Mouse (Mus musculus) right cerebral cortex, adult 2 months (tissue): ENCODE measurements at regions not wholly inside any gene's neighbourhood (a gene's known extent, or its start where the extent isn't known, plus 50 kb on each side); places are given as distances from the start of the nearest gene placed in this dataset.
A peak's percentile ranks its signal among the peaks of the same experiment; 100 is the strongest.
"Not testable (repeated sequence)": the region's sequence is repeated elsewhere in the genome, so short reads cannot be mapped to it uniquely, and the experiment has no call there.

Source experiments
- DNase-seq, 2 experiments: peaks; one replicate each; pipeline ENCODE4 v3.0.0; 2021 to 2022; ENCODE audit warnings: low spot score in 2 of 2

DNA sequence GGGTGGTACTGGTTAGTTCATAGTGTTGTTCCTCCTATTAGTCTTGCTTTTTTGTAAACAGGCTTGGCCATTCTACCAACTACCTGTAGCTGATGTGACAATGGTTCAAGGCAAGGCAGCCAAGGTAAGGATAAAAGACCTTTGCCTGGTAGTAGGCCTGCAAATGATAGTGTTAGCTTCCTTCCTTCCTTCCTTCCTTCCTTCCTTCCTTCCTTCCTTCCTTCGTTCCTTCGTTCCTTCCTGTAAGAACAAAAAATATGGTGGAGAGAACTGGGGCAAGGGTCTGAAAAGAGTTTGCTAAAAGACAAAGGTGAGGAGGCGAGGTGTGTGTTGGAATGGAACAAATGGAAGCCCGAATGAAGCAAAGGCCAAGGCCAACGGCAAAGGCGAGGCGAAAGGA, 84.8 kb upstream of the Ezh2 start:
- not testable (repeated sequence) for DNase-seq

DNA sequence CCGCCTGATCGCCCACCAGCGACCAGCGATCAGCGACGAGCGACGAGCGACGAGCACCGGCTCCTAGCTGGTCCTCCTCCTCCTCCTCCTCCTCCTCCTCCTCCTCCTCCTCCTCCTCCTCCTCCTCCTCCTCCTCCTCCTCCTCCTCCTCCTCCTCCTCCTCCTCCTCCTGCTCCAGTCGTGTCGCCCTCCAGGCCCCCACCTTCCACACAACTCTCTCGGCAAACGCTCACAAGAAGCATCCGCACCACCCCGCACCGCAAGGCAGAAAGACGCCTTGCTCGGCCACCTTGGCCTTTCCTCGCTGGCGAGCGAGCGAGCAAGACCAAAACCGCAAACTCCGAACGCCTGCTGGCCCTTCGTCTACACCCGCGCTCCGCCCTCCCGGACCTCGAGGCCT, 77.6 kb upstream of the Ezh2 start:
- peak; percentile 22 to 39 for DNase-seq

DNA sequence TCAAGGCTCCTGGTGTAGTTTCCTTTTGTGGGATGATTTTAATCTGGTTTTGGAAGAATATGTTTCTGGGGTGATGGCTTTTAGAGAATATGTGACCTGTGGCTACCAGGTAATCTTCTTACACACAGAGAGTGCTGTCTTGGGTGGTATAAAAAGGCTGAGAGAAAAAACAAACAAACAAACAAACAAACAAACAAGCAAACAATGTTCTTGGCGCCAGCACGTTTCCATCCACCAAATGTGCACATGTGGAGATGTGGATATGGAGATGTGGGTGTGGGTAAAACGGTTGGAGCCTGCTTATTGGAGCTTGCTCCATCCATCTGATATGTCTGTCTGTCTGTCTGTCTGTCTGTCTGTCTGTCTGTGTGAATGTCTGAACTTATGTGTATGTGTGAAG, 57.7 kb upstream of the Ezh2 start:
- DNase-seq, result peak; percentile 65 to 71

DNA sequence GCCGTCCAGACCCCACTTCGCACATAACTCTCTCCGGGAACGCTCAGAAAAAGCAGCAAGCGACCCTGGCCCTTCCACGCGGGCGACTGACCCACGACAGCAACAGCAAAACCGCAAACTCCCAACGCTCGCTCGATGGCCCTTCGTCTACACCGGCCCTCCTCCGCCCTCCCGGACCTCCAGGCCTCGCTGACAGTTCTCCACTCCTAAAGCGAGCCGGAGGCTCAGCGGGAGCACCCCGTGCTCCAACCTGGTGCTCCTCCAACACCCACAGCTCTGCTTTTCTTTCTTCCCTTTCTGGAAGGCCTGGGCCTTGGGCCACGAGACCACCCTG, 56.2 kb upstream of the Ezh2 start:
- DNase-seq, result not testable (repeated sequence)

DNA sequence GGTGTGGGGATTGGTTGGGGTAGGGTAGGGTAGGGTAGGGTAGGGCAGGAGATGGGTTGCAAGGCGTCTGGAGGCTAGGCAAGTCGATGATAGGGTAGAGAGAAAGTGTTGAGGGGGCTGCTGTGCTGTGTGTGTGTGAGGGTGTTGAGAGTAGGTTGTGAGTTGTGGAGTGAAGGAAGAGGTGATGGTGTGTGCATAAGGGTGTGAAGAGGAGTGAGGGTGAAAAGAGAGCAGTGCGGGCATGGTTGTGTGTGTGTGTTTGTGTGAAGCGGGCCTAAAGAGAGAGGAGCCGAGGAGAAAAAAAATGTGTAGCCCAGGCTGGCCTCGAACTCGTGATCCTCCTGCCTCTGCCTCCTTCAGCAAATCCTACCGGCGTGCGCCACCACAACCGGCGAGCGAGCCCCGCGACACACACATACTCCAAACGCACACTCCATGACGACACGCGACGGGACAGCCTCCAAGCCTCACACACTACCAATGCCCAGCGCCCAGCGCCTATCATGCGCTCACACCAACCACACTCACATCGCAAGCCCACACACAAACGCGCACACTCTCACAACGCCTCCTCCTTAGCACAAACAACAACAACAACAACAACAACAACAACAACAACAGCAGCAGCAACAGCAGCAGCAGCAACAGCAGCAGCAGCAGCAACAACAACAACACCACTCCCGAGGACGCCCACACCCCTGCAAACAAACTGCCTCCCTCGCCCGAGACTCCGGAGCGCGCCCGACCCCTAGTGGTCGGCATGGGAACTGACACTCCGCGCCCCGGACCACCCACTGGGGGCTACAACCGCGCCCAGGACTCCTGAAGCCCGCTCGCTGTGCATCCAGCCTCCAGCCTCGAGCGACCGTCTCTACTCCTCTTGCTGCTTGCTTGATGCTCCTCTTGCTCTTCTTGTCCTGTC, 55.6 kb upstream of the Ezh2 start:
- peak; percentile 100 for DNase-seq

DNA sequence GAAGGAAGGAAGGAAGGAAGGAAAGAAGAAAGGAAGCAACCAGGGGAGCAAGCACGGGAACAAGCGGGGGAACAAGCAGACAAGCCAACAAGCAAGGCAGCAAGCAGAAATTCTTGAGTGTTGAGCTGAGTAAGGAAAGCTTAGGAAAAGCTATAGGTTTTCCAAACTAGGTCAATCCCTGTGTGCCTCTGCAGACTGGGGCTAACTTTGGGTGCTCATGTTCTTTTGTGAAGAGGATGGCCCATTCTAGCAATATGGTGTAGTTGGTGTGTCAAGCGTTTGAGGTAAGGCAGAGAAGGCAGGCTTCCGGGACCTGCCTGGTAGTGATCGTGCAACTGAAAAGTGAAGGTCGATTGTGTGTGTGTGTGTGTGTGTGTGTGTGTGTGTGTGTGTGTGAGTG, 54.8 kb upstream of the Ezh2 start:
- peak; percentile 13 to 23 for DNase-seq

DNA sequence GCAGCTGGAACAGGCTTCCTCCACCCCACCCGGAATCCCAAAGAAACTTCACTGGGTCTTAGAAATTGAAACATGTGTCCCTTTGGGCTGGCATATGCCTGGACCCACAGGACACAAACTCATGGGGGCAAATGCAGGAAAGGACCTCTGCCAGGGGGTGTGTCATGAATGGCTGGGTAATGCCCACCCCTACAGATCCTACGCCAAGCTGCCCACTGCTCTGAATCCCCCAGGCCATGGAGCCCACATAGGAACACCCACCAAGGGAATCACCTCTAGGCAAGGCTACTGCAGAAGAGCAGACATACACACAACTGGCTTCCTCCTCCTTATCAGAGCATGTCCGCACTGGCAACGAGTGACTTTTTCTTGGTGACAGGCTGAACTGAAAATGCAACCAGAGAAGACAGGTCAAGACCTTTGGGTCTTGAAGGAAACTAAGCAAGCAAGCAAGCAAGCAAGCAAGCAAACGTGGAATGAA, 54.4 kb upstream of the Ezh2 start:
- DNase-seq, result peak; percentile 13 to 16

DNA sequence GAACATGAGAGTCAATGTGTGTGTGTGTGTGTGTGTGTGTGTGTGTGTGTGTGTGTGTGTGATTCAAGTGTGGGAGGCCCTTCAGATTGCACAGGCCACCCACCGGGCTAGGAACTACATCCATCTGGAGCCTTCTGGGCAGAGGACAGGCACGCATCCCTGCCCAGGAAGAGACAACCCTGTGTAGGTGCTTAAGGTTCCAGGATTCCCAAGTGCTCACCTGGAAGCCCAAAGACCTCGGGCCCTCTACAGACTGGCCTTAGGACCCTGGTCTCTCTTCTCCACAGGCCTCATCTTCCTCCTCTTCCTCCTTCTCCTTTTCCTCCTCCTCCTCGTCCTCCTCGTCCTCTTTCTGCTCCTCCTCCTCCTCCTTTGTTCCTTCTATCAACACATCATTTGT, 53.8 kb upstream of the Ezh2 start:
- DNase-seq, result peak; percentile 4 to 7

DNA sequence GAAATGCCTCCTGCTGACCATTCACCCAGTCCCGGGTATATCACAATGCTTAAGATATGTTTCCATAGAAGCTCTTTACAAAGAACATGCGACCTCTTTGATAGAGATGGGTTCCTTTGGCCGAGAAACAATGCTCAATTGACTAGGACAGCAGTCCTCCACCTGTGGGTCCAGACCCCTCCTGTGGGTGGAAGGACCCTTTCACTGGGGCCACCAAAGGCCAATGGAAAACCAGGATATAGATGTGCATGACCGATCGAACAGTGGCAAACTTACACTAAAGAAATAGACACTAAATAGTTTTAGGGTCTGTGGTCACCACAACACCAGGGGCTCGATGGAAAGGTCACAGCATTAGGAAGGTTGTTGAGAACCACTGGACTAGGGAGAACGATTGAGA, 53.2 kb upstream of the Ezh2 start:
- DNase-seq, result peak in 1 of 2 experiments; percentile 2

DNA sequence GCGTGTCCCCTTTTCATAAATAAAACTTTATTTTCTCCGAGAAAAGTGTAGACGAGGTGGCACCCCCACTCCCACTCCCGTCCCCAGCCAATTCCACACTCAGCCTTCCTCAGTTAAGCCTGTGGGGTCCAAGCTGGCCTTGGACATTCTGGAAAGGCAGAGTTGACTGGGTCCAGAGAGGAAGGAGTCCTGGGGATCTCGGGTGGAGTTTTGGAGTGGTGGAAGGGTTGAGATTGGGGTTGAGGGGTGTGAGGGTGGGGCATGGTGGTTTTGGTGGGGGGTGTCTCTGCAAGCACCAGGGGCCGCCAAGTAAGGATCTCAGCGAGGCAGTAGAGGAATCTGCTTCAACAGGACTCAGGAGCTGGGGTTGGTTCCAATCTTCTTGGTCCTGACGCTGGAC, 52.7 kb upstream of the Ezh2 start:
- peak in 1 of 2 experiments; percentile 6 for DNase-seq

DNA sequence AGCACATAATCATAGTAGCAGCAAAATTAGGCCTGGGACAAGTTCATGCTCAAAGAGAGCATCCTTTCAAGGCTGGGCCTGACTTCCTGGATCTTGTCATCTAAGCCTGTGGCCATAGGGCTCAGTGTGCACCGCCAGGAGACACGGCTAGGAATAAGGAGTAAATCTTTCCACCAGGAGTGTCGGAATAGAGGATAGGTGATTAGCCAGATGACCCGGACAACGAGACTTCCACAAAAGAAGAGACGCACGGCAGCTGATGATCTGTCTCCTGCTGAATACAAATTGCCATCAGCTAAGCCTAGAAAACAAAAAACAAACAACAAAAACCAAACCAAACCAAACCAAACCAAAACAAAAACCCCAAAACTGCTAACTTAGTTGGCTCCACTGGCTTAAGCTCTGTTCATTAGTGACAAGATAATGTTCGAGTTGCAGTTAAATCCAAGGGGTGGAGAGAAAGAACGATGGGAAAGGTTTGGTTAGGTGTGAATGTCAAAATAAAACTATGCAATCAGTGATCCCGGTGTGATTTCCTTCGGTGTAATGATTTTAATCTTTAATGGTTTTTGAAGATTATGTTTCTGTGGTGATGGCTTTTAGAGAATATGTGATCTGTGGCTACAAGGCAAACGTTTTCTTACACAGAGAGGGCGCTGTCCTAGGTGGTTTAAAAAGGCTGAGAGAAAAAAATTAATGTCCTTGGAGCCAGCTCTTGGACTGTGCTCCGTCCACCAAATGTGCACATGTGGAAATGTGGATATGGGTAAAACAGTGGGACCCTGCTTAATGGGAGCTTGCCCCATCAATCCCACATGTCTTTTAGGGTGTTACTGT, 51.8 kb upstream of the Ezh2 start:
- peak; percentile 2 to 6 for DNase-seq

DNA sequence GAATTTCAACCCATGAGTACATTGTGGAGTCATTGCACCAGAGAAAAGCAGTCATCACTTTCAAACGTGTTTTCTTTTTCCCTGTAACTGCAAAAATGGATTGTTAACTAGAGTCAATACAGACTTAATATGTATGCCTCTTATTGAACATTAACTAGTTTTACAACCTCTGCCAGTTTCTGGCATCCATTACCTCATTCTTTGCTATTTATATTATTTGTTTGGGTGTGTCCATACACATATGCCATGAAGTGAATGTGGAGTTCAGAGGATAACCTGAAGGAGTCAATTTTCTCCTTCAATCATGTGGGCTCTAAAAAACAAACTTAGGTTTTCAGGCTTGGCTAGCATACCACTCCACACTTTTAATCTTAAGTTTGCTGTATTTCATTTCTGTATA, 50.9 kb upstream of the Ezh2 start:
- no peak for DNase-seq
